Mouse (Mus musculus): ENCODE measurements around the gene Cib2.
"Not testable (repeated sequence)": the region's sequence is repeated elsewhere in the genome, so short reads cannot be mapped to it uniquely, and the experiment has no call there.

Cib2 gene

GRCm38 (mm10) chr9:54559771-54560471, at the start of gene Cib2:
TSS of gene Cib2 (minus strand) at chr9:54560218.
- DNase-seq (ENCODE audit: low read depth), result no peak

GRCm38 (mm10) chr9:54604886-54605285, 44.9 kb upstream of the Cib2 start:
- DNase-seq (ENCODE audit: low read depth), result no peak

- DNase-seq (ENCODE audit: low read depth), result no peak
Measured at GRCm38 (mm10) chr9:54604131-54604654, 44.2 kb upstream of the Cib2 start.

- DNase-seq (ENCODE audit: low read depth), result no peak
Measured at GRCm38 (mm10) chr9:54602916-54603315, 42.9 kb upstream of the Cib2 start.

GRCm38 (mm10) chr9:54602386-54602785, 42.4 kb upstream of the Cib2 start:
- DNase-seq (ENCODE audit: low read depth), result no peak

GRCm38 (mm10) chr9:54596752-54597465, 36.9 kb upstream of the Cib2 start:
- no peak for DNase-seq (ENCODE audit: low read depth)

GRCm38 (mm10) chr9:54593652-54594051, 33.6 kb upstream of the Cib2 start:
- DNase-seq (ENCODE audit: low read depth), result not testable (repeated sequence)

GRCm38 (mm10) chr9:54587863-54588262, 27.8 kb upstream of the Cib2 start:
- DNase-seq (ENCODE audit: low read depth), result no peak

GRCm38 (mm10) chr9:54586199-54587061, 26.4 kb upstream of the Cib2 start, which contains the start of gene Idh3a:
TSS of gene Idh3a (plus strand) at chr9:54586334.
- peak; percentile 88 for DNase-seq (ENCODE audit: low read depth)

GRCm38 (mm10) chr9:54585839-54586198, 25.8 kb upstream of the Cib2 start:
- no peak for DNase-seq (ENCODE audit: low read depth)

- DNase-seq (ENCODE audit: low read depth), result not testable (repeated sequence)
Measured at GRCm38 (mm10) chr9:54584127-54584526, 24.1 kb upstream of the Cib2 start.

- no peak for DNase-seq (ENCODE audit: low read depth)
Measured at GRCm38 (mm10) chr9:54583712-54584111, 23.7 kb upstream of the Cib2 start.

- no peak for DNase-seq (ENCODE audit: low read depth)
Measured at GRCm38 (mm10) chr9:54571130-54571839, 11.3 kb upstream of the Cib2 start.

GRCm38 (mm10) chr9:54568732-54569131, 8.7 kb upstream of the Cib2 start:
- no peak for DNase-seq (ENCODE audit: low read depth)

- DNase-seq (ENCODE audit: low read depth), result no peak
Measured at GRCm38 (mm10) chr9:54566958-54567357, 6.9 kb upstream of the Cib2 start.

- no peak for DNase-seq (ENCODE audit: low read depth)
Measured at GRCm38 (mm10) chr9:54560831-54561601, 998 bp upstream of the Cib2 start.

- no peak for DNase-seq (ENCODE audit: low read depth)
Measured at GRCm38 (mm10) chr9:54558731-54559130, 1.3 kb downstream of the Cib2 start.

GRCm38 (mm10) chr9:54555044-54555443, 5.0 kb downstream of the Cib2 start:
- DNase-seq (ENCODE audit: low read depth), result no peak

GRCm38 (mm10) chr9:54552409-54552808, 7.6 kb downstream of the Cib2 start:
- DNase-seq (ENCODE audit: low read depth), result no peak

- no peak for DNase-seq (ENCODE audit: low read depth)
Measured at GRCm38 (mm10) chr9:54549433-54549832, 10.6 kb downstream of the Cib2 start.

- DNase-seq (ENCODE audit: low read depth), result no peak
Measured at GRCm38 (mm10) chr9:54547536-54547935, 12.5 kb downstream of the Cib2 start.

Measured in fibroblast of lung, adult 2 months (primary cell).